Mouse (Mus musculus) forebrain, embryonic 15.5 days (tissue): ENCODE results near the gene Eif2s2. TPM values are rescaled to one million over a fixed set of nuclear protein-coding genes. Genes with fewer than 3 reads are reported as not detected.
"Not testable (repeated sequence)": the region's sequence is repeated elsewhere in the genome, so short reads cannot be mapped to it uniquely, and the experiment has no call there.

Source experiments
- ATAC-seq: fragments of 200-750 bp; cut with Nextera tagmentation; replicated peaks from 2 replicates; pipeline ENCODE4 v1.8.0; 2017; ENCODE audit warnings: mild to moderate bottlenecking, moderate TSS enrichment, moderate library complexity
- H3K27ac ChIP-seq: fragments of 300-500 bp; sonication (generic); replicated peaks from 2 replicates; pipeline ENCODE4 v1.5.1; 2015; ENCODE audit warnings: mild to moderate bottlenecking, inconsistent platforms
- H3K27me3 ChIP-seq: fragments of 300-500 bp; sonication (generic); 2 replicates; pipeline ENCODE4 v1.6.1; 2015; ENCODE audit warnings: inconsistent platforms
- H3K36me3 ChIP-seq: fragments of 300-500 bp; sonication (generic); 2 replicates; pipeline ENCODE4 v1.6.1; 2015; ENCODE audit warnings: mild to moderate bottlenecking, inconsistent platforms
- H3K4me1 ChIP-seq: fragments of 300-500 bp; sonication (generic); 2 replicates; pipeline ENCODE4 v1.6.1; 2015; ENCODE audit warnings: inconsistent platforms
- H3K4me2 ChIP-seq: fragments of 300-500 bp; sonication (generic); replicated peaks from 2 replicates; pipeline ENCODE4 v1.6.1; 2015; ENCODE audit warnings: mild to moderate bottlenecking, inconsistent platforms
- H3K4me3 ChIP-seq: fragments of 300-500 bp; sonication (generic); 2 replicates; pipeline ENCODE4 v1.5.1; 2015; ENCODE audit warnings: mild to moderate bottlenecking, inconsistent platforms
- H3K9ac ChIP-seq: fragments of 300-500 bp; sonication (generic); replicated peaks from 2 replicates; pipeline ENCODE4 v1.6.1; 2015; ENCODE audit warnings: mild to moderate bottlenecking, inconsistent platforms
- H3K9me3 ChIP-seq: fragments of 300-500 bp; sonication (generic); 2 replicates; pipeline ENCODE4 v1.6.1; 2016; ENCODE audit warnings: inconsistent platforms
- WGBS: fragments of 180-500 bp; shearing (Covaris S2); methylation state at CpG from one replicate; pipeline ENCODE4 v1.1.7; 2015; ENCODE audit warnings: mixed read lengths; 5-methylcytosine and 5-hydroxymethylcytosine counted together
- polyA plus RNA-seq: library from polyadenylated mRNA; unstranded; fragments of >200 nt; fragmentation: Nextera tagmentation; extraction: Ambion mirVana; gene quantifications from 2 replicates; pipeline ENCODE4 v1.2.1, GENCODE M21; 2015

Gene Eif2s2
- polyA plus RNA-seq, 1 experiment from 2014 or later: 70.9 TPM

GRCm38 (mm10) chr2:154917866-154918641 lies 25.3 kb upstream of the Eif2s2 start:
- ATAC-seq: no peak
- no peak overlapping the region for H3K4me3 ChIP-seq
- WGBS: 82% methylated on average over 13 of the region's 13 CpGs
- no peak overlapping the region for H3K27ac ChIP-seq
- H3K9me3 ChIP-seq: no peaks in the 10 kb centered on the region
- no peaks in the 10 kb centered on the region for H3K27me3 ChIP-seq
- no peak overlapping the region for H3K9ac ChIP-seq
- no peak overlapping the region for H3K4me2 ChIP-seq
- no peaks in the 10 kb centered on the region for H3K4me1 ChIP-seq
- no peaks in the 10 kb centered on the region for H3K36me3 ChIP-seq

DNA sequence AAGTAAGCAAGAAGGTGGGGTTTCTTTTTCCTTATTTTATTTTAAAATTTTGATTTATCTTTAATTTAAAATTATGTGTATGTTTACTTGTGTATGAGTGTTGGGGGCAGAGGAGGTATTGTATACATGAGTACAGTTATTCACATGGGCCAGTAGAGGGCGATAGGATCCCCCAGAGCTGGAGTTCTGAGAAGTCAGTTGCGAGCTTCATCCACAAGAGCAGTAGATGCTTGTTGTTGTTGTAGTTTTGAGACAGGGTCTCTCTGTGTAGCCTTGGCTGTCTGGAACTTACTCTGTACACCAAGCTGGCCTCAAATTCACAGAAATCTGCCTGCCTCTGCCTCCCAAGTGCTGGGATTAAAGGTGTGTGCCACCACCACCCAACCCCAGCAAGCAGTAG lies 23.8 kb upstream of the Eif2s2 start:
- no peak for ATAC-seq
- no peaks in the 10 kb centered on the region for H3K36me3 ChIP-seq
- no peaks in the 10 kb centered on the region for H3K9me3 ChIP-seq
- H3K4me2 ChIP-seq: no peak overlapping the region
- no peak overlapping the region for H3K9ac ChIP-seq
- 17% methylated on average over 2 of the region's 2 CpGs for WGBS
- H3K27ac ChIP-seq: no peak overlapping the region
- H3K4me3 ChIP-seq: no peak overlapping the region
- H3K27me3 ChIP-seq: no peaks in the 10 kb centered on the region
- H3K4me1 ChIP-seq: no peaks in the 10 kb centered on the region

GRCm38 (mm10) chr2:154915922-154916541 lies 23.3 kb upstream of the Eif2s2 start:
- no peaks in the 10 kb centered on the region for H3K27me3 ChIP-seq
- no peaks in the 10 kb centered on the region for H3K36me3 ChIP-seq
- 86% methylated on average over 12 of the region's 12 CpGs for WGBS
- no peak overlapping the region for H3K4me3 ChIP-seq
- no peak overlapping the region for H3K4me2 ChIP-seq
- H3K9ac ChIP-seq: no peak overlapping the region
- H3K4me1 ChIP-seq: no peaks in the 10 kb centered on the region
- no peak for ATAC-seq
- H3K27ac ChIP-seq: no peak overlapping the region
- no peaks in the 10 kb centered on the region for H3K9me3 ChIP-seq

DNA sequence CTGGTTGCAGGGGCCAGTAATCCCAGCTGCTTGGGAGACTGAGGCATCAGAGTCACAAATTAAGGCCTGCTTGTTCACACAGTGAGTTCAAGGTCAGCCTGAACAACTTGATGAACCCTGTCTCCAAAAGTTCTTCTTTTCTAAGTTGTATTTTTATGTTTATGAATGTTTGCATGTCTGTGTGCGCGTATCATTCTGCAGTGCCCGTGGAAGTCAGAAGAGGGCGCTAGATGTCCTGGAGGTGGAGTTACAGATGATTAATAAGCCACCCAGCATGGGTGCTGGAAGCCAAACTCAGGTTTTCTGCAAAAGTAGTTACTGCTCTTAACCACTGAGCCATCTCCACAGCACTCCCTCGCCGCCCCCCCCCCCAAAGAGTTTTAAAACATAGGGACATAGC lies 17.1 kb upstream of the Eif2s2 start:
- H3K4me1 ChIP-seq: no peaks in the 10 kb centered on the region
- H3K9me3 ChIP-seq: no peaks in the 10 kb centered on the region
- 74% methylated on average over 6 of the region's 6 CpGs for WGBS
- H3K4me2 ChIP-seq: no peak overlapping the region
- no peak for ATAC-seq
- no peak overlapping the region for H3K9ac ChIP-seq
- H3K4me3 ChIP-seq: no peak overlapping the region
- H3K36me3 ChIP-seq: no peaks in the 10 kb centered on the region
- no peaks in the 10 kb centered on the region for H3K27me3 ChIP-seq
- no peak overlapping the region for H3K27ac ChIP-seq

GRCm38 (mm10) chr2:154908223-154908622 lies 15.5 kb upstream of the Eif2s2 start:
- H3K4me3 ChIP-seq, H3K36me3 ChIP-seq, H3K4me2 ChIP-seq, H3K9ac ChIP-seq, H3K9me3 ChIP-seq, H3K4me1 ChIP-seq, H3K27ac ChIP-seq, ATAC-seq, H3K27me3 ChIP-seq: not testable (repeated sequence)
- WGBS: 37% methylated on average over 2 of the region's 2 CpGs

DNA sequence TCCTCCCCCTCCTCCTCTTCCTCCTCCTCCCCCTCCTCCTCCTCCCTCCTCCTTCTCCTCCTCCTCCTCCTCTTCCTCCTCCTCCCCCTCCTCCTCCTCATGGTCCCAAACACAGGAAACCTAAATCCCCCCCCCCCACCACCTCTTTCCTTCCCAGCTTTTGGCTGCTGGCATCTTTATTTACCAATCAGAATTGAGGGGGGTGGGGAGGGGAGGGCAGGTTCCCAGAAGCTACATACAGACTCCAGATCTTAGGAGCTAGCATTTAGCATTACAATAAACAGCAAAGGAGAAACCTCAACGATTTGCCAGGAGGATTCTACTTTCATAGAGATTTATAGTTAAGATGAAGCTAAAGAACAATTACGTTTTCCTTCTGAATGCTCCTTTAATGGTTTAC lies 13.1 kb upstream of the Eif2s2 start:
- H3K4me1 ChIP-seq: no peaks in the 10 kb centered on the region
- no peak for ATAC-seq
- no peak overlapping the region for H3K4me2 ChIP-seq
- H3K27ac ChIP-seq: no peak overlapping the region
- H3K9me3 ChIP-seq: no peaks in the 10 kb centered on the region
- 56% methylated on average over 2 of the region's 2 CpGs for WGBS
- no peaks in the 10 kb centered on the region for H3K36me3 ChIP-seq
- no peak overlapping the region for H3K9ac ChIP-seq
- no peak overlapping the region for H3K4me3 ChIP-seq
- H3K27me3 ChIP-seq: no peaks in the 10 kb centered on the region

- Histone ChIP-seq H3K4me2 (no peak overlapping the region), H3K27me3 (no peaks in the 10 kb centered on the region), H3K4me3 (no peak overlapping the region), H3K4me1 (no peaks in the 10 kb centered on the region), H3K9me3 (no peaks in the 10 kb centered on the region), H3K36me3 (no peaks in the 10 kb centered on the region), H3K9ac (no peak overlapping the region), H3K27ac (no peak overlapping the region)
- no peak for ATAC-seq
- 91% methylated on average over 3 of the region's 3 CpGs for WGBS
These were observed 9.4 kb upstream of the Eif2s2 start for GRCm38 (mm10) chr2:154902111-154902510.

DNA sequence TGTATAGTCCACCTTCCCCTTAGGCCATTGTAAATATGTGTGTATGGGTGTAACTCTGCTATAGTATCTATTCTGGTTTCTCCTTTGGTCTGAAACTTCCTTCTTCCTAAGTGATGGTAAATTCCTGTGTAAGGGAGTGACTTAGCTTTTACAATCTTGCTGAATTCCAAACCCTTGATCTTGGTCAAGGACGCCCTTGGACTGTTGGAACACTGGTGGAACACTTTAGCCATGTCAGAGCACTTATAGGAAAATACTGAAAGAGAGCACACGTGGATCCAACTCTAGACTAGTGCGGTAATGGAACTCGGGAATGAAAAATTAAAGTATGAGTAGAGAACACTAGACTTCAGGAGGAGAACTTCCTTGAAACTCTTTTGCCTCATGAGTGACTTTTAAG lies 6.7 kb upstream of the Eif2s2 start:
- H3K36me3 ChIP-seq, H3K9me3 ChIP-seq, H3K4me3 ChIP-seq, H3K4me1 ChIP-seq, H3K9ac ChIP-seq, ATAC-seq, H3K4me2 ChIP-seq, H3K27ac ChIP-seq, H3K27me3 ChIP-seq: not testable (repeated sequence)
- WGBS: 86% methylated on average over 4 of the region's 4 CpGs

- not testable (repeated sequence) for H3K4me3 ChIP-seq, H3K36me3 ChIP-seq, H3K4me1 ChIP-seq, H3K9me3 ChIP-seq, H3K27me3 ChIP-seq, H3K27ac ChIP-seq, H3K4me2 ChIP-seq, H3K9ac ChIP-seq, ATAC-seq
- 88% methylated on average over 8 of the region's 8 CpGs for WGBS
These were observed 6.3 kb upstream of the Eif2s2 start for GRCm38 (mm10) chr2:154899004-154899403.

- WGBS: 67% methylated on average over 4 of the region's 4 CpGs
- Histone ChIP-seq H3K4me3 (peak overlapping the region; percentile 94; the same call in 1 of the 2 replicates), H3K27me3 (peaks cover 3% of the 10 kb centered on the region; the same call in 1 of the 2 replicates), H3K27ac (no peak overlapping the region), H3K36me3 (no peaks in the 10 kb centered on the region), H3K9me3 (no peaks in the 10 kb centered on the region), H3K9ac (no peak overlapping the region), H3K4me2 (peak overlapping the region; percentile 63), H3K4me1 (peaks cover 26% of the 10 kb centered on the region)
- no peak for ATAC-seq
These were observed 813 bp upstream of the Eif2s2 start for GRCm38 (mm10) chr2:154893548-154893947.

- ATAC-seq: peak; percentile 14
- H3K27ac ChIP-seq: no peak overlapping the region
- peak overlapping the region; percentile 94 for H3K4me3 ChIP-seq
- 11% methylated on average over 12 of the region's 12 CpGs for WGBS
- H3K4me1 ChIP-seq: peaks cover 26% of the 10 kb centered on the region
- peak overlapping the region; percentile 63 for H3K4me2 ChIP-seq
- H3K9ac ChIP-seq: peak overlapping the region; percentile 33
- peaks cover 3% of the 10 kb centered on the region; the same call in 1 of the 2 replicates for H3K27me3 ChIP-seq
- peaks cover under 1% of the 10 kb centered on the region; the same call in 1 of the 2 replicates for H3K36me3 ChIP-seq
- no peaks in the 10 kb centered on the region for H3K9me3 ChIP-seq
These were observed 280 bp upstream of the Eif2s2 start for GRCm38 (mm10) chr2:154893045-154893385.

GRCm38 (mm10) chr2:154891585-154891984 lies 1.1 kb downstream of the Eif2s2 start:
- Histone ChIP-seq H3K9ac (peak overlapping the region; percentile 85), H3K36me3 (peaks cover 10% of the 10 kb centered on the region), H3K27ac (no peak overlapping the region; the same call in 1 of the 2 replicates), H3K9me3 (no peaks in the 10 kb centered on the region), H3K27me3 (peaks cover 3% of the 10 kb centered on the region; the same call in 1 of the 2 replicates), H3K4me1 (peaks cover 26% of the 10 kb centered on the region), H3K4me2 (peak overlapping the region; percentile 70), H3K4me3 (peak overlapping the region; percentile 94)
- WGBS: 19% methylated on average over 2 of the region's 2 CpGs
- ATAC-seq: no peak
